Mouse (Mus musculus) liver, embryonic 14.5 days (tissue): ENCODE measurements around the gene Zfr2. TPM values are rescaled to one million over a fixed set of nuclear protein-coding genes. Genes with fewer than 3 reads are reported as not detected.

ENCODE experiments used
- ATAC-seq: fragments of 200-750 bp; cut with Nextera tagmentation; 2 replicates; pipeline ENCODE4 v1.8.0; 2017; ENCODE audit warnings: moderate number of reproducible peaks, mild to moderate bottlenecking, moderate library complexity; ENCODE audit not compliant: insufficient read depth
- DNase-seq, 3 experiments: peaks; one replicate each; pipeline ENCODE4 v3.0.0-alpha.2; 2012 to 2013; ENCODE audit warnings: low read depth in 3 of 3, low spot score in 3 of 3
- H3K27ac ChIP-seq: fragments of 300-500 bp; sonication (generic); 2 replicates; pipeline ENCODE4 v1.5.1; 2014; ENCODE audit warnings: moderate library complexity, mild to moderate bottlenecking, control low read depth, inconsistent platforms
- H3K27me3 ChIP-seq: fragments of 300-500 bp; sonication (generic); 2 replicates; pipeline ENCODE4 v1.6.1; 2014; ENCODE audit warnings: mild to moderate bottlenecking, low read length, moderate library complexity; ENCODE audit not compliant: control insufficient read depth, insufficient read depth
- H3K36me3 ChIP-seq: fragments of 300-500 bp; sonication (generic); replicated peaks from 2 replicates; pipeline ENCODE4 v1.6.1; 2014; ENCODE audit warnings: low read depth; ENCODE audit not compliant: control insufficient read depth, insufficient read depth
- H3K4me1 ChIP-seq, 2 experiments: fragments of 200-500 bp in 1 of 2; fragments of 300-500 bp in 1 of 2; sonication (generic) in 1 of 2; replicated peaks; 2 replicates each; pipeline ENCODE4 v1.6.1; 2012 to 2014; ENCODE audit warnings: antibody characterized with exemption in 1 of 2, inconsistent platforms in 1 of 2, low read length in 1 of 2; ENCODE audit not compliant: control insufficient read depth in 2 of 2, insufficient read depth in 2 of 2
- H3K4me2 ChIP-seq: fragments of 300-500 bp; sonication (generic); 2 replicates; pipeline ENCODE4 v1.6.1; 2014; ENCODE audit warnings: low read depth, mild to moderate bottlenecking, control low read depth, moderate library complexity
- H3K4me3 ChIP-seq, 2 experiments: fragments of 200-500 bp in 1 of 2; fragments of 300-500 bp in 1 of 2; sonication (generic) in 1 of 2; 2 replicates each; pipeline ENCODE4 v1.5.1; 2012 to 2014; ENCODE audit warnings: low read depth in 2 of 2, low read length in 2 of 2, mild to moderate bottlenecking in 2 of 2, control low read depth in 1 of 2, inconsistent platforms in 1 of 2, moderate library complexity in 1 of 2; ENCODE audit not compliant: insufficient read depth in 1 of 2
- H3K9ac ChIP-seq: fragments of 300-500 bp; sonication (generic); replicated peaks from 2 replicates; pipeline ENCODE4 v1.6.1; 2014; ENCODE audit warnings: mild to moderate bottlenecking, control low read depth, moderate library complexity
- H3K9me3 ChIP-seq: fragments of 300-500 bp; sonication (generic); 2 replicates; pipeline ENCODE4 v1.6.1; 2016; ENCODE audit warnings: low read length, mixed read lengths; ENCODE audit not compliant: control insufficient read depth
- CTCF ChIP-seq: IDR thresholded peaks from 2 replicates; pipeline ENCODE4 v1.5.1; 2016; ENCODE audit warnings: antibody characterized with exemption, low read depth, control low read depth
- EP300 ChIP-seq: IDR thresholded peaks from 2 replicates; pipeline ENCODE4 v1.6.1; 2016; ENCODE audit warnings: antibody characterized with exemption, low read depth
- WGBS: fragments of 180-500 bp; shearing (Covaris S2); extraction: QIAGEN DNeasy Blood & Tissue Kit; methylation state at CpG from one replicate; pipeline ENCODE4 v1.1.7; 2014; ENCODE audit not compliant: insufficient replicate concordance; 5-methylcytosine and 5-hydroxymethylcytosine counted together
- polyA plus RNA-seq, 2 experiments: library from polyadenylated mRNA; depleted of rRNA in 1 of 2; stranded (reverse) in 1 of 2; unstranded in 1 of 2; fragments of >200 nt; fragmentation: Nextera tagmentation in 1 of 2; extraction: Ambion mirVana in 1 of 2; gene quantifications; 2 replicates each; pipeline versions ENCODE4 v1.2.1 to v1.2.3; 2012 to 2014

The Zfr2 gene
- polyA plus RNA-seq, 2 experiments = 0.38 to 0.46 TPM

DNA sequence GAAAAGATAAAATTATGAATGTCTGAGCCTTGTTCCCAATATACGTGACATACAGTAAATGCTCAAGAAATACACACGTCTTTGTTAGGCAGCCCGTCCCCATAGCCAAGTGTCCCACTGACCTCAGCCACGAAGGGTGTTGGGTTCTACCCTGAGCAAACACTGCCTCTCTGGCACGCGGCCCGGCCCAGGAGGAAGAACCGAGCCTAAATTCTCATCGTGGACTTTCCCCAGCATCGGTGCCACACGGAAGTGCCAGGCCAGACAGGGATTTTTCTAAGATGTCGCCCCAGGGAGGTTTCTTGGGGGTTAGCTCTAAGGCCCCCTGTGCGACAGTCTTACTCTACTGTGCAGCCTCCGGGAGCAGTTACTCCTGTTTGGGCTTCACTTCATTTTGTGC is 56.9 kb downstream of the Zfr2 start:
- no peak overlapping the region for H3K27ac ChIP-seq
- H3K9ac ChIP-seq = no peak overlapping the region
- DNase-seq (no peak), ATAC-seq (no peak)
- WGBS = 59% methylated on average over 14 of the region's 14 CpGs
- no peaks in the 10 kb centered on the region for H3K9me3 ChIP-seq
- no peak overlapping the region for H3K4me2 ChIP-seq
- TF ChIP-seq CTCF = no peak
- no peak for TF ChIP-seq EP300
- H3K27me3 ChIP-seq = peaks cover 9% of the 10 kb centered on the region
- H3K4me1 ChIP-seq = peaks cover 19 to 32% of the 10 kb centered on the region in 2 experiments
- H3K36me3 ChIP-seq = no peaks in the 10 kb centered on the region
- no peak overlapping the region for H3K4me3 ChIP-seq

DNA sequence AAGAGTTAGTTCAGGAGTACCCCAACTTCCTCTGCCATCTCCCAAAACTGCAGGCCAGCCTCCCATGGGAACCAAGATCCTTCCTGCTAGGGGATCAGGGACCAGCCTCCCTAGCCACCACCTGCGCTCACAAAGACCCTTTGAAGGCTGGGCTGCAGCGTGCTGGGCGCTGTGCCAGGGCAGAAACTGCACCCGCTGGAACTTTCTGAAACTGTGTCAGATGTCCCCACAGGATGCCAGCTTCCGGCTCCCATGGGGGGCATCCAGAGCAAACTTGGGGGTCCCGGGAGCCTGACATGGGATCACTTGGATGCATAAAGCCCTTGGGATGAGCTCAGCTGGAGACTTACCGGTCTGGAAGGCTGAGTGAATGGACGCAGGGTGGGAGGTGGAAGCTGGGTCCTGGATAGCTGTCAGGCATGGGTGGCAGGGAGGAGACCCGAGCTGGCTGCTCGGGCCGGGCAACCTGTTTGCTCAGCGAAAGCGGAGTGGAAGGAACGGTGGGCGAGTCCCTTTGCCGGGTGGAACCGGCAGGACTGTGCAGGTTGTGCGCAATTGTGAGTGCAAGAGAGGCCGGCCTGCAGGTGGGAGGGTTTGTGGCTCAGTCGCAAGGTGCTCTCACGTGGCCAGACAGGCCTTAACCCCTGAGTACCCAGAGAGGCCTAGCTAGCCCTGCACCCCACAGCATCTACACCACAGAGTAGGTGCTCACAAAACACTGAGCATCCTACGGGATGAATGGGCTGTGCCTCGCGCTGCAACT is 57.9 kb downstream of the Zfr2 start:
- no peaks in the 10 kb centered on the region for H3K9me3 ChIP-seq
- H3K27ac ChIP-seq = no peak overlapping the region
- DNase-seq (no peak), ATAC-seq (no peak)
- 52% methylated on average over 24 of the region's 24 CpGs for WGBS
- H3K36me3 ChIP-seq = no peaks in the 10 kb centered on the region
- H3K4me3 ChIP-seq = no peak overlapping the region
- no peak overlapping the region for H3K9ac ChIP-seq
- no peaks in the 10 kb centered on the region; the same call in 1 of the 2 replicates for H3K27me3 ChIP-seq
- TF ChIP-seq EP300 = no peak
- TF ChIP-seq CTCF = no peak
- H3K4me1 ChIP-seq = peaks cover 17 to 35% of the 10 kb centered on the region in 2 experiments
- no peak overlapping the region for H3K4me2 ChIP-seq

DNA sequence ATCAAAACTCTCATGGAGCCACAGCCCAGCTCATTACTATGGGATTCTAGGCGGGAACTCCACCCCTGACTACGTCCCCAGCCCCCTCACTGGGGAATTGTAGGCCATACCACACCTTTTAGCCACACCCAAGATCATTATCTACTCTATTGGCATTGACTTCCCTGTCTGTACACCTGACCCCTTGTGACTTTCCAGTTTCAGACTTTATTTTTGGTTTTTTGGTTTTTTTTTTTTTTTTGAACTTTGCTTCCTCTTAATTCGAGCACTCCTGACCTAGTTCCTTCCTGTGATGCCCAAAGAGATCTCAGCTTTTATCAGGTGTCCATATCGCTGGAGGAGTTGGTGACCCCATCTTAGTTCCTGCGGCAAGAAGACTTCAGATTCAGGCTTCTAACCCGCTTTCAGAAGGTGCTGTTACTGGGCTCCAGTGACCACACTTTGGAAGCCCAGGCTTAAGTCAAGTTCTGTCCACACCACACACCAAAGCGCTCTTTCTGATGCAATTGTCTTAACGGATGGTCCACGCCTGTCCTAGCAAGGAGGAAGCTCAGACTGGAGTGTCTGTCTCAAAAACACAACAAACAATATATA is 58.7 kb downstream of the Zfr2 start, which contains the start of gene Tjp3:
TSS of gene Tjp3 (minus strand) at position 71 of the 594 bp plus-strand sequence.
- WGBS = 47% methylated on average over 9 of the region's 9 CpGs
- ATAC-seq (no peak), DNase-seq (no peak)
- Histone ChIP-seq H3K4me2 (peak within 1 kb of the TSS; percentile 5; the same call in 1 of the 2 replicates), H3K4me1 (peaks cover 14 to 28% of the 10 kb centered on the region in 2 experiments), H3K27me3 (no peaks in the 10 kb centered on the region; the same call in 1 of the 2 replicates), H3K27ac (no peak within 1 kb of the TSS), H3K36me3 (no peaks in the 10 kb centered on the region), H3K4me3 (no peak within 1 kb of the TSS), H3K9me3 (no peaks in the 10 kb centered on the region), H3K9ac (no peak within 1 kb of the TSS)
- no peak for TF ChIP-seq EP300
- no peak for TF ChIP-seq CTCF

DNA sequence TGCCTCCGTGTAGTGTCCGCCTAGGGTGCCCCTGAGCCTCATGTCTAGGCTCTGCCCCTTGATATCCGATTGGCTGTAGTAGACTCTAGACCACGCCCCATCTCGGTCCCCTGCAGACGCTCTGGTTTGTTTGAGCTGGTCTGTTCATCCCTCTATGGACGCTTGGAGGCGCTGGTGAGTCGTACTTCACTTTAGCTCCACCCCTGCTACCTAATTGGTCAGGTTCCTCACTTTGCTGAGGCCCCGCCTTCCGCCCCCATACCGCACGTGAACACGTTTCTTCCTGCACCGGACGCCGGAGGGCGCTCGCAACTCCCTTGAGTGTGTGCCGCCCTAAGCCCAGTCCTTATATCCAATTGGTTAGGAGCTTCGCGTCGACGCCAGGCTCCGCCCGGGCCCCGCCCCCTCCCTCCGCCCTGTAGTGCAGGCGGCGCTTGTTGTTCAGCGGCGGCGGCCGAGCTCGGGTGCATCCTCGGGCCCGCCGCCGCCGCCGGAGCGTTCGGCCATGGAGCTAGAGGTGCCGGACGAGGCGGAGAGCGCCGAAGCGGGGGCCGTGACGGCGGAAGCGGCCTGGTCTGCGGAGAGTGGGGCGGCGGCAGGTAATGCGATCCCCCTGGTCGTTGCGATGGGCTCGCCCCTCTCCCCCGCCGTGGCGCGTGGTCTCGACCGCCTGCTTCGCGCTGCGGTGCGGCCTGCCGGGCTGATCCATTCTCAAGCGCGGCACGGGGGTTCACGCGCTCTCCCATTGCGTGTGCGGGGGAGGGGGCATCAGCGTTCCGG is 59.8 kb downstream of the Zfr2 start, which contains the start of gene Pip5k1c:
TSS of gene Pip5k1c (plus strand) at position 410 of the 780 bp plus-strand sequence.
- peak; percentile 99 to 100 (median 100) for DNase-seq
- H3K4me1 ChIP-seq = peaks cover 14 to 30% of the 10 kb centered on the region in 2 experiments
- under 1% methylated on average over 59 of the region's 80 CpGs for WGBS

More for the DNA sequence above, 59.8 kb downstream of the Zfr2 start, which contains the start of gene Pip5k1c:
- Histone ChIP-seq H3K36me3 (no peaks in the 10 kb centered on the region), H3K9me3 (no peaks in the 10 kb centered on the region), H3K27ac (peak within 1 kb of the TSS; percentile 70), H3K4me2 (peak within 1 kb of the TSS; percentile 92), H3K9ac (peak within 1 kb of the TSS; percentile 79), H3K4me3 (peak within 1 kb of the TSS; percentile 80 to 81), H3K27me3 (no peaks in the 10 kb centered on the region; the same call in 1 of the 2 replicates)
- TF ChIP-seq CTCF (peak; percentile 95), EP300 (no peak)
- peak; percentile 94 for ATAC-seq
